7 mouse cellular contexts compared by ENCODE assay signal in genomic region chr7:135792918-135793317, GRCm38 (mm10).
A peak's percentile ranks its signal among the peaks of the same experiment; 100 is the strongest.
DNase-seq lines count a peak whose midpoint lies in the region; ATAC-seq and TF ChIP-seq lines count a peak whose summit lies in the region.

No protein-coding gene starts in this region.

- DNase-seq in layer of hippocampus, adult 11-12 months (ENCODE audit: low spot score), result peak; percentile 35
- DNase-seq in layer of hippocampus, adult 9-11 months, result no peak
- DNase-seq in G1E (ENCODE audit: low spot score) (no peak), MN1 (ENCODE audit: low spot score) (no peak)
- peak; percentile 63 for DNase-seq in c-Kit-positive CD71-negative TER-119-negative erythroid progenitor cells, embryonic 14.5 days (ENCODE audit: low read depth)
- peak; percentile 26 for DNase-seq in kidney, postnatal 14 days
- peak; percentile 22 to 34 for DNase-seq in natural killer cell, adult 2 months (ENCODE audit: low spot score in 2 of 2)

- no peaks in the 10 kb centered on the region for H3K27me3 ChIP-seq in G1E (ENCODE audit: insufficient read depth, low read length)

- peaks cover 18% of the 10 kb centered on the region for H3K9me3 ChIP-seq in G1E (replicated peaks)

- H3K4me1 ChIP-seq in G1E (ENCODE audit: insufficient read depth, low read depth, low read length), result no peaks in the 10 kb centered on the region; the same call in 1 of the 2 replicates

- ATAC-seq in G1E (ENCODE audit: extremely low read depth, insufficient number of reproducible peaks, low FRiP score, poor library complexity, severe bottlenecking), result no peak

- TF ChIP-seq CTCF in G1E (IDR thresholded peaks at IDR 0.05; ENCODE audit: low read depth, low read length), result peak; percentile 51

- H3K36me3 ChIP-seq in G1E (replicated peaks), result no peaks in the 10 kb centered on the region

- H3K4me3 ChIP-seq in G1E (ENCODE audit: low read depth, low read length), result no peak overlapping the region

Comparison
In these comparisons a context has a peak if more than half of its experiments do, and no peak if none do; other contexts are left out.
1. DNase-seq: peak in layer of hippocampus, adult 11-12 months (single experiment), c-Kit-positive CD71-negative TER-119-negative erythroid progenitor cells, embryonic 14.5 days (single experiment), kidney, postnatal 14 days (single experiment) and natural killer cell, adult 2 months (2 of 2); none in layer of hippocampus, adult 9-11 months (single experiment), G1E (single experiment) and MN1 (single experiment).